Comparison of ENCODE assay signal across 8 mouse cellular contexts in genomic region chr13:51815865-51816504, GRCm38 (mm10). TPM values are rescaled to one million over a fixed set of nuclear protein-coding genes. Genes with fewer than 3 reads are reported as not detected.
DNase-seq lines count a peak whose midpoint lies in the region; ATAC-seq lines count a peak whose summit lies in the region.

No protein-coding gene starts in this region.

- no peaks in the 10 kb centered on the region for H3K36me3 ChIP-seq in hindbrain, embryonic 14.5 days (replicated peaks; ENCODE audit: control insufficient read depth, insufficient read depth)

- H3K4me1 ChIP-seq in hindbrain, embryonic 14.5 days (replicated peaks; ENCODE audit: control insufficient read depth, insufficient read depth, low read length): peaks cover 8% of the 10 kb centered on the region

- H3K27me3 ChIP-seq in hindbrain, embryonic 14.5 days (ENCODE audit: control insufficient read depth, insufficient read depth, low read length): no peaks in the 10 kb centered on the region

- H3K9me3 ChIP-seq in hindbrain, embryonic 14.5 days (ENCODE audit: control insufficient read depth, low read length): no peaks in the 10 kb centered on the region

- DNase-seq in layer of hippocampus, adult 11-12 months (ENCODE audit: low spot score): peak; percentile 53
- DNase-seq in layer of hippocampus, postnatal 14 days (ENCODE audit: low spot score in 2 of 2): no peak
- peak; percentile 65 for DNase-seq in ZHBTc4 (ENCODE audit: low read depth, low spot score)
- no peak for DNase-seq in hindbrain, embryonic 14.5 days (ENCODE audit: low spot score)
- DNase-seq in lung, postnatal 25 days (ENCODE audit: low spot score): peak; percentile 45
- peak; percentile 85 for DNase-seq in thymus, postnatal 25 days
- no peak for DNase-seq in urinary bladder, adult 2 months (ENCODE audit: low spot score)
- no peak for DNase-seq in cerebellum, adult 11-12 months

- H3K4me2 ChIP-seq in hindbrain, embryonic 14.5 days (replicated peaks): no peak overlapping the region

- no peak overlapping the region for H3K4me3 ChIP-seq in hindbrain, embryonic 14.5 days (replicated peaks; ENCODE audit: low read length)

- 75% methylated on average over 9 of the region's 9 CpGs for WGBS in hindbrain, embryonic 14.5 days

- H3K9ac ChIP-seq in hindbrain, embryonic 14.5 days: no peak overlapping the region

- ATAC-seq in hindbrain, embryonic 14.5 days (ENCODE audit: low FRiP score): no peak

- peak overlapping the region; percentile 75 for H3K27ac ChIP-seq in hindbrain, embryonic 14.5 days

RNA-seq across cellular contexts. Expression of gene Sema4d, which starts 22.4 kb away (rescaled TPM):
- 100 to 1,000 TPM; 154 to 165 TPM for total RNA-seq in layer of hippocampus, postnatal 14 days (2021)
- polyA plus RNA-seq in hindbrain, embryonic 14.5 days (2014; fragmentation: Nextera tagmentation; extraction: Ambion mirVana): 16.2 and 17.8 TPM in 2 replicates
- polyA plus RNA-seq in urinary bladder, adult 2 months (2012; rRNA removed): 6.1 and 8.1 TPM in 2 replicates

RNA-seq across cellular contexts. Expression of gene Gadd45g, which starts 30.5 kb away (rescaled TPM):
- 10 to 100 TPM; 24.0 to 27.8 TPM for total RNA-seq in layer of hippocampus, postnatal 14 days (2021)
- polyA plus RNA-seq in hindbrain, embryonic 14.5 days (2014; fragmentation: Nextera tagmentation; extraction: Ambion mirVana): 38.4 and 43.6 TPM in 2 replicates
- 68.6 and 122 TPM in 2 replicates for polyA plus RNA-seq in urinary bladder, adult 2 months (2012; rRNA removed)

Comparison
In these comparisons a context has a peak if more than half of its experiments do, and no peak if none do; other contexts are left out.
1. DNase-seq: peak in layer of hippocampus, adult 11-12 months (single experiment), ZHBTc4 (single experiment), lung, postnatal 25 days (single experiment) and thymus, postnatal 25 days (single experiment); none in layer of hippocampus, postnatal 14 days (0 of 2), hindbrain, embryonic 14.5 days (single experiment), urinary bladder, adult 2 months (single experiment) and cerebellum, adult 11-12 months (single experiment).